Mouse (Mus musculus) embryonic facial prominence, embryonic 12.5 days (tissue): ENCODE measurements around the gene Cisd2. TPM values are rescaled to one million over a fixed set of nuclear protein-coding genes. Genes with fewer than 3 reads are reported as not detected.
A peak's percentile ranks its signal among the peaks of the same experiment; 100 is the strongest.

Source experiments
- ATAC-seq: fragments of 200-750 bp; cut with Nextera tagmentation; 2 replicates; pipeline ENCODE4 v1.8.0; 2017; ENCODE audit not compliant: insufficient number of reproducible peaks, insufficient read depth, low FRiP score, low TSS enrichment
- H3K27ac ChIP-seq: fragments of 300-500 bp; sonication (generic); 2 replicates; pipeline ENCODE4 v1.5.1; 2016; ENCODE audit warnings: mild to moderate bottlenecking
- H3K27me3 ChIP-seq: fragments of 300-500 bp; sonication (generic); 2 replicates; pipeline ENCODE4 v1.6.1; 2016; ENCODE audit warnings: mild to moderate bottlenecking, moderate library complexity
- H3K36me3 ChIP-seq: fragments of 300-500 bp; sonication (generic); 2 replicates; pipeline ENCODE4 v1.6.1; 2016; ENCODE audit warnings: mild to moderate bottlenecking
- H3K4me1 ChIP-seq: fragments of 300-500 bp; sonication (generic); 2 replicates; pipeline ENCODE4 v1.6.1; 2016
- H3K4me2 ChIP-seq: fragments of 300-500 bp; sonication (generic); replicated peaks from 2 replicates; pipeline ENCODE4 v1.6.1; 2016; ENCODE audit warnings: mild to moderate bottlenecking, moderate library complexity
- H3K4me3 ChIP-seq: fragments of 300-500 bp; sonication (generic); 2 replicates; pipeline ENCODE4 v1.5.1; 2016; ENCODE audit warnings: mild to moderate bottlenecking
- H3K9ac ChIP-seq: fragments of 300-500 bp; sonication (generic); 2 replicates; pipeline ENCODE4 v1.6.1; 2016; ENCODE audit warnings: mild to moderate bottlenecking, moderate library complexity
- H3K9me3 ChIP-seq: fragments of 300-500 bp; sonication (generic); 2 replicates; pipeline ENCODE4 v1.6.1; 2016; ENCODE audit warnings: mild to moderate bottlenecking, moderate library complexity
- WGBS: fragments of 180-500 bp; shearing (Covaris S2); methylation state at CpG from one replicate; pipeline ENCODE4 v1.1.7; 2016; 5-methylcytosine and 5-hydroxymethylcytosine counted together
- polyA plus RNA-seq: library from polyadenylated mRNA; unstranded; fragments of >200 nt; fragmentation: Nextera tagmentation; extraction: Ambion mirVana; gene quantifications from 2 replicates; pipeline ENCODE4 v1.2.1, GENCODE M21; 2016

Cisd2 gene
- polyA plus RNA-seq, 1 experiment from 2014 or later: 74.0 TPM

DNA sequence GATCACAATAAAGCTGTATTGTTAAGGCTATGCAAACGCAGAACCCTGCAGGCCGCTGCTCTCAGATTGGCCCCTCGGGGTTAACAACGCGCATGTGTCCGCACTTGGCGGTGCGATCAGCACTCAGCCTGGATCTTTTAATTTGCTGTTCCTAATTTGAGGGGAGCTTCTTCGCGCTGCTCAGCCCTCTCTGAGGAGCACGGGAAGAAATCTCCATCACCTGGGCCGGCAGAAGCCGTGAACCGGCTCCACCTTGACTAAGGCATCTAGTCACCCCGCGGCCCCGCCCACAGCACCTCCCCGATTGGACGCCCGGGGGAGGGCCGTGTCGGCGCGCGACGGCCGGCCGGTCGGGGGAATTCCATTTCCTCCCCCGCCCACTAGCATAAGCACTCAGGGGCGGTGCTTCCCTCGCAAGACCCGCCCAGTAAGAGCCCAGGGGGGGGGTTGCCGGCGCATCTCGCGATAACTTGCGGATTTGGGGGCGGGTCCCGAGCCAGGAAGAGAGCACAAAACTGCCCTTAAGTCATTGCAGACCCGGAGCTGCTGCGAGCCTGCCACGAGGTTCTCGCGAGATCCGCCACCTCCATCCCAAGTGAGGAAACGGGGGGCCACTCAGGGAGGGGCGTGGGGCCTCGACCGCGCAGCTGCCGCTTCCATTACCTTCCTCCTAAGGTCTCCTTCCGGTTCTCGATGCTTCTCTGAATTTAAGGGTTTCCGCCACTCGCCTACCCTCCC is 14.2 kb upstream of the Cisd2 start, which contains the start of gene Ube2d3:
TSS of gene Ube2d3 (plus strand) at position 392 of the 738 bp plus-strand sequence.
- Histone ChIP-seq H3K36me3 (no peaks in the 10 kb centered on the region), H3K9ac (peak within 1 kb of the TSS; percentile 97), H3K4me1 (peaks cover 14% of the 10 kb centered on the region; the same call in 1 of the 2 replicates), H3K27me3 (no peaks in the 10 kb centered on the region), H3K27ac (peak within 1 kb of the TSS; percentile 100), H3K9me3 (no peaks in the 10 kb centered on the region), H3K4me2 (peak within 1 kb of the TSS; percentile 95), H3K4me3 (peak within 1 kb of the TSS; percentile 97)
- peak; percentile 95 for ATAC-seq
- under 1% methylated on average over 54 of the region's 56 CpGs for WGBS

GRCm38 (mm10) chr3:135436901-135437616 is 13.3 kb upstream of the Cisd2 start:
- peak overlapping the region; percentile 58 for H3K9ac ChIP-seq
- H3K4me3 ChIP-seq: peak overlapping the region; percentile 97
- WGBS: 34% methylated on average over 14 of the region's 14 CpGs
- H3K4me2 ChIP-seq: peak overlapping the region; percentile 46
- no peaks in the 10 kb centered on the region for H3K36me3 ChIP-seq
- ATAC-seq: no peak
- H3K9me3 ChIP-seq: no peaks in the 10 kb centered on the region
- H3K27me3 ChIP-seq: no peaks in the 10 kb centered on the region
- peak overlapping the region; percentile 100 for H3K27ac ChIP-seq
- peaks cover 14% of the 10 kb centered on the region; the same call in 1 of the 2 replicates for H3K4me1 ChIP-seq

DNA sequence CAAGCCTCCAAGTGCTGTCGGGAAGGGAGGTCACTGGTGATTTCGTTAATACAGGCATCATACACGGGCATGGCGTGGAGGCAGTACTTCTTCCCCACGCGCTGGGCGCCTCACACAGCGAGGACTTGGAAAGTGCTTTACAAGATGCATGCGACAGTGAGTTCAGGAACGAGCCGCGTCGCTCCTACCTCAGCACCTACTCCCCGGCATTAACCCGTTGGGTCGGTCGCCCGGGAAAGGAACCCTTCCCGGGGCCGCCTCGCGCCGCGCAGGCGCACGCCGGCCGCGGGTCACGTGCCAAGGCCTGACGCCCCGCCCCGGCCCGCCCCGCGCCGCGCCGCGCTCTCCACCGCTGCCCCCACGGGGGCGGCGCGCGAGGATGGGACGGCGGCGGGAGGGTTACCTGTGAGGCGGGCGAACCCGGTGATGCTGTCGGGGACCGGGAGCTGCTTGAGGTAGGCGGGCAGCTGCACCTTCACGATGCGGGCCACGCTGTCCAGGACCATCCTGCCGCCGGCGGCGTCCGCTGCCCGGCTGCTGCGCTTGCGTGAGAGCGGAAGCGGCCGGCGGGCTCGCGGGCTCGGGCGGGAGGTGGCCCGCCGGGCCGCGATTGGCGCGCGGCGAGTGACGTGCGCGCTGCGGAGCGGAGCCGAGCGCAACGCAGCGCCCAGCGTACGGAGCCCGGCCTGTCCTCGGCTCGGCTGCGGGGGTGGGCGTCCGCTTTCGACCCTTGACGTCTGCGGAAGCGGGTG is 693 bp downstream of the Cisd2 start:
- Histone ChIP-seq H3K36me3 (no peaks in the 10 kb centered on the region), H3K27me3 (no peaks in the 10 kb centered on the region), H3K9ac (peak overlapping the region; percentile 77), H3K4me1 (peaks cover 13% of the 10 kb centered on the region; the same call in 1 of the 2 replicates), H3K27ac (peak overlapping the region; percentile 94), H3K9me3 (no peaks in the 10 kb centered on the region), H3K4me2 (peak overlapping the region; percentile 72), H3K4me3 (peak overlapping the region; percentile 66)
- under 1% methylated on average over 84 of the region's 103 CpGs for WGBS
- peak; percentile 99 for ATAC-seq

GRCm38 (mm10) chr3:135422232-135422855 is 1.4 kb downstream of the Cisd2 start:
- Histone ChIP-seq H3K4me2 (peak overlapping the region; percentile 72), H3K4me1 (peaks cover 13% of the 10 kb centered on the region; the same call in 1 of the 2 replicates), H3K27ac (peak overlapping the region; percentile 94), H3K9me3 (no peaks in the 10 kb centered on the region), H3K36me3 (no peaks in the 10 kb centered on the region), H3K4me3 (peak overlapping the region; percentile 66), H3K9ac (peak overlapping the region; percentile 77), H3K27me3 (no peaks in the 10 kb centered on the region)
- 30% methylated on average over 8 of the region's 8 CpGs for WGBS
- no peak for ATAC-seq

- H3K27me3 ChIP-seq: no peaks in the 10 kb centered on the region
- peaks cover 13% of the 10 kb centered on the region; the same call in 1 of the 2 replicates for H3K4me1 ChIP-seq
These were observed 2.5 kb downstream of the Cisd2 start for GRCm38 (mm10) chr3:135421310-135421594.

DNA sequence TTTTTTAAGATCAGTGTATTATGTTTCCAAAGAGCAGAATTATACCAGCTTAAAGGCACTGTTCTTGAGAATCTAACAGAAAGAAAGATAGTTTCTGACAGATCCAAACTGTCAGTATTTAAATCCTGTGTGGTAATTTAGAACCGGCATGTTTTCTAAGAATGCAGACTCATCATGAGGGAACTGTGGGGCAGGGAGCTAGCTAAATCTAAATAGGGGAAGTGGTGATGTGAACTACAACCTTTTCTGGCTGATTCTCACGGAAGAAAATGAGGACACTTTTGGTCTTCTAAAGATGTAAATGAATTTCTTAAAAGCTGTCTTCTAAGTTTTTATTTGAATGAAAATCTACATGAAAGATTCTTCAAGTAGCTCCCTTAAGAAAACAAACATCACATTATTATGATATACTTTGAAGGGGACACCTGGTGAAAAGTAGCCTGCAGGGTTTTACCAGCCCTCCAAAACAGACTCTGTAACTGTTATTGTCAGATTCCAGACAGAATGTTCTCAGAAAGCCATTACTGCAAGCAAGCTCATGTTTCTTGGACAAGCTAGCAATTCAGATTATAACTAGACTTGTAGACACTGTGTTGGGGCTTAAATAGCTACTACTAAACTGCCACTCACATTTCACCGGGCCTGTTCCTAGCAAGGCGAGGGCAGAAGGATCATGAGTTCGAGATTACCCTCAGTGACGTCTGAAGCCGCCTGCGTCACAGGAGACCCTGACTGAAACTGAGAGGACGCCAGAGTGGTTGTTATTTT is 3.0 kb downstream of the Cisd2 start:
- ATAC-seq: no peak
- Histone ChIP-seq H3K27me3 (no peaks in the 10 kb centered on the region), H3K4me1 (peaks cover 13% of the 10 kb centered on the region; the same call in 1 of the 2 replicates), H3K9ac (no peak overlapping the region), H3K4me3 (no peak overlapping the region), H3K4me2 (no peak overlapping the region), H3K9me3 (no peaks in the 10 kb centered on the region), H3K27ac (no peak overlapping the region), H3K36me3 (peaks cover 4% of the 10 kb centered on the region; the same call in 1 of the 2 replicates)
- WGBS: 78% methylated on average over 9 of the region's 9 CpGs

More at GRCm38 (mm10) chr3:135421310-135421594, 2.5 kb downstream of the Cisd2 start:
- no peaks in the 10 kb centered on the region for H3K9me3 ChIP-seq
- H3K36me3 ChIP-seq: peaks cover 4% of the 10 kb centered on the region; the same call in 1 of the 2 replicates
- no peak for ATAC-seq
- no peak overlapping the region for H3K9ac ChIP-seq
- no peak overlapping the region for H3K4me2 ChIP-seq
- no peak overlapping the region for H3K4me3 ChIP-seq
- H3K27ac ChIP-seq: no peak overlapping the region

DNA sequence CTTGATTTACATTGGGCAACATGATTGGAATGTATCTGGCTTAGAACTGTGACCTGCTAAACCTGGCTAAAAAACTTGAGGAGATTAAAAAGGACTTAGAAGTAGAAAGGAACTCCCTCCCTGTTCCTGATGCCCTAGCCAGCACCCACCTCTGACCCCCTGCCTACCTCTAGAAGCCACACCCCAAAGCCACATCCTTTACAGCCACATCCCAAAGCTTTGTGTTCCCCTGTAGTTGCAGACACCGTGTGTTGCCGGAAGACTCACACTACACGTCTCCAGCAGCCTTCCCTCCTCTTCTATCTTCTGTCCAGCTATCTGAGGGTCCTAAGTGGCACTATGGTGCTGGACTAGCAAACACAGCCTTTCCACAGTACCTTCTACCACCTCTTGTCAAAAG is 5.9 kb downstream of the Cisd2 start:
- H3K27me3 ChIP-seq: no peaks in the 10 kb centered on the region
- H3K9ac ChIP-seq: no peak overlapping the region
- H3K4me3 ChIP-seq: no peak overlapping the region
- H3K36me3 ChIP-seq: peaks cover 4% of the 10 kb centered on the region; the same call in 1 of the 2 replicates
- H3K9me3 ChIP-seq: no peaks in the 10 kb centered on the region
- no peak overlapping the region for H3K27ac ChIP-seq
- H3K4me1 ChIP-seq: peaks cover 18% of the 10 kb centered on the region; the same call in 1 of the 2 replicates
- no peak overlapping the region for H3K4me2 ChIP-seq
- no peak for ATAC-seq
- WGBS: 88% methylated on average over 3 of the region's 3 CpGs

DNA sequence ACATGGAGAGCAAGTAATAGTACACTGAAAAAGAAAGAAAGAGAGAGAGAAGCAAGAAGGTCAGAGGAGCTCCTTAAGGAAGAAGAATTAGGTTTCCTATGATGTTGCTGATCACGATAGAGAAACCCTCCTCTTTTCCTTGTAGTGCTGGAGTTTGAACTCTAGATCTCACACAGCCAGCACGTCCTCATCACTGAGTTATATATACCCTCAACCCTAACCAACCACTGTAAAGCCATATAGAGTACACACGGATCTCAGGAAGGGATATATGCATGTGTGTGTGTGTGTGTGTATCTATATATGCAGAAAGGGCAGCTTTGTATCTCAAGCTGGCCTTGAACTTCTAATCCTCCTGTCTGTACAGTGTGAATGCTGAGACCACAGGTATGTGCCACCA is 6.5 kb downstream of the Cisd2 start:
- no peak overlapping the region for H3K4me2 ChIP-seq
- H3K4me1 ChIP-seq: peaks cover 17% of the 10 kb centered on the region; the same call in 1 of the 2 replicates
- whole genome bisulfite sequencing: 66% methylated on average over 3 of the region's 3 CpGs
- no peak overlapping the region for H3K9ac ChIP-seq
- no peak for ATAC-seq
- H3K36me3 ChIP-seq: peaks cover 4% of the 10 kb centered on the region; the same call in 1 of the 2 replicates
- H3K27ac ChIP-seq: no peak overlapping the region
- H3K4me3 ChIP-seq: no peak overlapping the region
- H3K27me3 ChIP-seq: no peaks in the 10 kb centered on the region
- H3K9me3 ChIP-seq: no peaks in the 10 kb centered on the region

GRCm38 (mm10) chr3:135411824-135412223 is 11.9 kb downstream of the Cisd2 start:
- H3K4me3 ChIP-seq: no peak overlapping the region
- no peak for ATAC-seq
- H3K27ac ChIP-seq: no peak overlapping the region
- H3K36me3 ChIP-seq: peaks cover 27% of the 10 kb centered on the region
- H3K4me2 ChIP-seq: no peak overlapping the region
- no peak overlapping the region for H3K9ac ChIP-seq
- WGBS: 83% methylated on average over 9 of the region's 9 CpGs
- peaks cover 11% of the 10 kb centered on the region; the same call in 1 of the 2 replicates for H3K4me1 ChIP-seq
- H3K9me3 ChIP-seq: no peaks in the 10 kb centered on the region
- no peaks in the 10 kb centered on the region for H3K27me3 ChIP-seq

- ATAC-seq: no peak
- 90% methylated on average over 12 of the region's 12 CpGs for WGBS
- H3K4me2 ChIP-seq: no peak overlapping the region
- H3K36me3 ChIP-seq: peaks cover 29% of the 10 kb centered on the region
- no peak overlapping the region for H3K9ac ChIP-seq
- H3K4me3 ChIP-seq: no peak overlapping the region
- H3K9me3 ChIP-seq: no peaks in the 10 kb centered on the region
- H3K4me1 ChIP-seq: peaks cover 11% of the 10 kb centered on the region; the same call in 1 of the 2 replicates
- no peak overlapping the region for H3K27ac ChIP-seq
- no peaks in the 10 kb centered on the region for H3K27me3 ChIP-seq
These were observed 12.7 kb downstream of the Cisd2 start for GRCm38 (mm10) chr3:135411056-135411455.
